Mouse (Mus musculus) urinary bladder, postnatal 36 days (tissue): ENCODE measurements around the gene Cadm1.

Experiments used
- DNase-seq, 2 experiments: peaks; one replicate each; pipeline ENCODE4 v3.0.0; 2022; ENCODE audit warnings: low spot score in 2 of 2, mixed read lengths in 1 of 2

Gene Cadm1

GRCm38 (mm10) chr9:47866001-47866400 is 336.0 kb downstream of the Cadm1 start:
- no peak for DNase-seq

- DNase-seq, result no peak
These were observed 337.5 kb downstream of the Cadm1 start for GRCm38 (mm10) chr9:47867474-47867873.

GRCm38 (mm10) chr9:47869661-47870060 is 339.7 kb downstream of the Cadm1 start:
- no peak for DNase-seq

- DNase-seq, result no peak
These were observed 346.7 kb downstream of the Cadm1 start for GRCm38 (mm10) chr9:47876557-47877206.

- DNase-seq, result no peak
These were observed 350.2 kb downstream of the Cadm1 start for GRCm38 (mm10) chr9:47880171-47880570.

- DNase-seq, result no peak
These were observed 352.4 kb downstream of the Cadm1 start for GRCm38 (mm10) chr9:47882372-47882771.

- no peak for DNase-seq
These were observed 361.7 kb downstream of the Cadm1 start for GRCm38 (mm10) chr9:47891721-47892120.

- no peak for DNase-seq
These were observed 363.0 kb downstream of the Cadm1 start for GRCm38 (mm10) chr9:47892995-47893394.

GRCm38 (mm10) chr9:47894096-47894495 is 364.1 kb downstream of the Cadm1 start:
- no peak for DNase-seq

- DNase-seq, result no peak
These were observed 364.7 kb downstream of the Cadm1 start for GRCm38 (mm10) chr9:47894661-47895060.

GRCm38 (mm10) chr9:47895121-47895520 is 365.1 kb downstream of the Cadm1 start:
- no peak for DNase-seq

GRCm38 (mm10) chr9:47900734-47901133 is 370.8 kb downstream of the Cadm1 start:
- DNase-seq, result no peak

GRCm38 (mm10) chr9:47903661-47904060 is 373.7 kb downstream of the Cadm1 start:
- no peak for DNase-seq

GRCm38 (mm10) chr9:47904339-47904922 is 374.5 kb downstream of the Cadm1 start:
- DNase-seq, result no peak

GRCm38 (mm10) chr9:47906521-47906920 is 376.5 kb downstream of the Cadm1 start:
- no peak for DNase-seq
